Mouse (Mus musculus): ENCODE results near the gene Sfxn5.
A peak's percentile ranks its signal among the peaks of the same experiment; 100 is the strongest.

DNA sequence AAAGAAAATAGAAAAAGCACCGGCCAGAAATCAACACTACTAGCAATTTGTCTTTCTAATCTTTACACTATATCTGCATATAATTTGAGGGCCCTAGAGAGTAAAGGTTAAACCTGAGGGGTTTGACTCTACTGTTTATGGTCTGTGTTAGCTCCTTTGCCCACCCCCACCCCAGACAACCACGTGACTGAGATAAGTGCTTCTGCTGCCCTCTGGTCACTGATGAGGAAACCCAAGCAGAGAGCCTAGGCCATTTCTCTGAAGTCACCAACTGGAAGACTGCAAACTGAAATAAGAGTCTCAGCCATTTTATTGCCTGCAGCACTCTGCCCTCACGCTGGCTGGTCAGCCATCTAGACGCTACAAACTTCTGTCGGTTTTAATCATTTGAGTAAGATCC lies 44.7 kb upstream of the Sfxn5 start:
- TF ChIP-seq CTCF (IDR thresholded peaks at IDR 0.05 in 2 of 3, conservative IDR thresholded peaks at IDR 0.05 in 1 of 3; ENCODE audit: control insufficient read depth in 1 of 3, insufficient read depth in 1 of 3, low read depth in 2 of 3, low read length in 3 of 3, poor library complexity in 1 of 3, severe bottlenecking in 1 of 3) (no peak), USF2 (IDR thresholded peaks at IDR 0.05; ENCODE audit: borderline replicate concordance in 1 of 2, insufficient read depth in 1 of 2, low read depth in 1 of 2, low read length in 2 of 2) (peak in 1 of 2 experiments; percentile 25; a peak in 1 of 4 replicates), POLR2AphosphoS5 (IDR thresholded peaks at IDR 0.05; ENCODE audit: borderline replicate concordance, low read depth, low read length) (no peak), RAD21 (IDR thresholded peaks at IDR 0.05; ENCODE audit: low read depth, low read length) (no peak), NRF1 (IDR thresholded peaks at IDR 0.05; ENCODE audit: insufficient read depth, low read depth, low read length, poor library complexity, severe bottlenecking) (no peak), POLR2A (IDR thresholded peaks at IDR 0.05; ENCODE audit: control insufficient read depth in 1 of 2, insufficient read depth in 1 of 2, low read depth in 1 of 2, low read length in 2 of 2, poor library complexity in 1 of 2) (no peak), MAX (IDR thresholded peaks at IDR 0.05; ENCODE audit: low read length) (no peak), E2F4 (IDR thresholded peaks at IDR 0.05; ENCODE audit: borderline replicate concordance, low read depth, low read length) (no peak), UBTF (IDR thresholded peaks at IDR 0.05; ENCODE audit: borderline replicate concordance, insufficient read depth, low read depth, low read length) (no peak), ZC3H11A (IDR thresholded peaks at IDR 0.05; ENCODE audit: low read depth, low read length) (no peak), BHLHE40 (IDR thresholded peaks at IDR 0.05; ENCODE audit: borderline replicate concordance, low read depth, low read length) (no peak; the same call in 1 of the 2 replicates), TCF12 (IDR thresholded peaks at IDR 0.05; ENCODE audit: low read depth, low read length) (no peak), POLR2AphosphoS2 (IDR thresholded peaks at IDR 0.05; ENCODE audit: low read length) (no peak)
